Mouse (Mus musculus) embryo, embryonic 9.5 days (tissue): ENCODE measurements around the gene Glg1.
"Not testable (repeated sequence)": the region's sequence is repeated elsewhere in the genome, so short reads cannot be mapped to it uniquely, and the experiment has no call there.

Source experiments
- DNase-seq: peaks from one replicate; pipeline ENCODE4 v3.0.0-alpha.2; 2017; ENCODE audit errors: extremely low spot score

Gene Glg1

DNA sequence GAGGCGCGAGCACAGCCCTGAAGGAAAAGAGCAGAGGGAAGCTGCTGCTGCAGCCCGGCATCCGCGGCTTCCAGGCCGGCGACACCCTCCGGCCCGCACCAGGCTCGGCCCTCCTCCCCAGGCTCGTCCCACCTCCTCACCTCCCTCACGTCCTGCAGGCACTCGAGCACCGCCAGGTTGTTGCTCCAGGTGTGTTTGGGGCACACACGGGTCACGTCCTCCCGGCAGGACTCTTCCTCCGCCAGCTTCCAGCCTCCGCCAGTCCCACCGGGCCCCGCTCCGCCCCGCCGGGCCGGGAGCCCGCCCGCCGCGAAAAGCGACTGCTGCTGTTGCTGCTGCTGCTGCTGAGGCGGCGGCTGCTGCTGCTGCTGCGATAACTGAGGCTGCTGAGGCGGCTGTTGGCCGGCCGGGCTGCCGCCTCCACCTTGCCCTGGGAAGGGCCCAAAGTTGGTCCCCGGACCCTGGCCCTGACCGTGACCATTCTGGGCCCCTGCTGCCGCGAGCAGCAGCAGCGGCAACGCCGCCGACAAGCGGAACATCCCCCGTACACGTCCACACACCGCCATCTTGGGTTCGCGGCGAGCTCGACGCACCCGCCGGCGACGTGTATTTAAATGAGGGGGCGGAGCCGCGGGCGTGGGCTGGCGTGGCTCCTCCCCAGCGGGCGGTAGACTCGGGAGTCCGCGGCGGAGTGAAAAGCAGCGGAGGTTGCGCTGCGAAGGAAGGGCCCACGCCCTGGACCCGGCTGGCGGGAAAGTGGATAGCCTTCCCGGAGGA is at the start of gene Glg1:
Gene Glg1, minus strand, starts transcription at position 586 of the 777 bp plus-strand sequence.
- DNase-seq = peak; percentile 94

DNA sequence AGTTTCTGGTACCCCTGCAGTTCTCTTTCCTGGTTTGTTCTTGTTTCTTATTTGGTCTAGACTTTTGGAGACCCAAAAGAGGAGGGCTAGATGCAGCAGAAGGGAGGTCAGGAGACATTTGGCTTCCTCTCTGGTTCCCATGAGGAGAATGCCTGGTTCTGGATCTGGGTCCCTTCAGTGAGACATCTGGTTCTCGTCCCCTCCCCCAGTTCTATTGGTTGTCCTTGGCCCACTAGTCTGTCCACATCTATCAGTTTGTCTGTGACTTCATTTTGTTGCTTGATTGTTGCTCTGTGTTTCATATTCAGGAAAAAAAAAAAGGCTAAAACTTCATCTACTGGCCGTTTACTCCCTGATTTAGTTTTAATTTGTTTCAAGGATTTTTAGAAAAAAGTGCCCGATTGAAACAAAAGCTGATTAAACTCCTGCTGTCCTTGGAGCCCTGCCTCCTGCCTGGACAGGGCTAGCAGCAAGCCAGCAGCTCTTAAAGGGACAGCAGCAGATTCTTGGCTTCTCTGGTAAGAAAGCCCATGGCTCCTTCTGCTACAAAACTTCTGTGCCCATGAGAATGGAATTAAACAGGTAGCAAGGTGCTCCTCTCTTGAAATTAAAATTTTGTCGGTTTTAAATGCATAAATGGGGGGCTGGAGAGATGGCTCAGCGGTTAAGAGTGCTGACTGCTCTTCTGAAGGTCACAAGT is 46.2 kb upstream of the Glg1 start:
- no peak for DNase-seq

- no peak for DNase-seq
Measured at GRCm38 (mm10) chr8:111304359-111304758, 45.3 kb upstream of the Glg1 start.

DNA sequence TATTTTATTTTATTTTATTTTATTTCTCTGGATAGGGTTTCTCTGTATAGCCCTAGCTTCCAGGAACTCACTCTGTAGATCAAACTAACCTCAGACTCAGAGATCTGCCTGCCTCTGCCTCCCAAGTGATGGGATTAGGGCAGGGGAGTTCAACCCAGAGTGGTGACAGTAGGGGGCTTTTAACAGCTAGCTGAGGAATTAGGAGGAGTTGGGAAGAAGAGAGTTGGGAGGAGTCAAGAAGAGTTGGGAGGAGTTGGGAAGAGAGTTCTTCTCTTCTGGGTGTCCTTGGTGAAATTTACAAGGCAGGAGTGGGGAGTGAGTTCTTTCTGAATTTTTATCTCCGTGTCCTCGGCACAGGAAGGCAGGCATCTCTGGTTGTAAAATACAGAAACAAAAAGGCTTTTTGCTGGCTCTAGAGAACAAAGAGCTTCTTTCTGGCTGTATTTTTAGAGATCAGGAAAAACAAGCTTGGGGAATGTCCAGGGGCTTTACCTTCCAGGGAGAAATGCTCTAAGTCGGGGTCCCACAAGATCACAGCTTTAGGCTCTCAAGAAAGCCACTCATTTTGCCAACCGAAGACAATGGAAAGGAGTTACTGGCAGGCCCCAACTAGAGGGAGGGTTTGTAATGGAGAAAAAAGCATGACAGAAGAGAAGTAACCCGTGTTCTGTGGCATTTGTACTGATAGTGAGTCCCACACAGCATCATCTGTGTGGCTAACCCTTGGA is 44.2 kb upstream of the Glg1 start:
- not testable (repeated sequence) for DNase-seq

- no peak for DNase-seq
Measured at GRCm38 (mm10) chr8:111300597-111301546, 41.9 kb upstream of the Glg1 start.

DNA sequence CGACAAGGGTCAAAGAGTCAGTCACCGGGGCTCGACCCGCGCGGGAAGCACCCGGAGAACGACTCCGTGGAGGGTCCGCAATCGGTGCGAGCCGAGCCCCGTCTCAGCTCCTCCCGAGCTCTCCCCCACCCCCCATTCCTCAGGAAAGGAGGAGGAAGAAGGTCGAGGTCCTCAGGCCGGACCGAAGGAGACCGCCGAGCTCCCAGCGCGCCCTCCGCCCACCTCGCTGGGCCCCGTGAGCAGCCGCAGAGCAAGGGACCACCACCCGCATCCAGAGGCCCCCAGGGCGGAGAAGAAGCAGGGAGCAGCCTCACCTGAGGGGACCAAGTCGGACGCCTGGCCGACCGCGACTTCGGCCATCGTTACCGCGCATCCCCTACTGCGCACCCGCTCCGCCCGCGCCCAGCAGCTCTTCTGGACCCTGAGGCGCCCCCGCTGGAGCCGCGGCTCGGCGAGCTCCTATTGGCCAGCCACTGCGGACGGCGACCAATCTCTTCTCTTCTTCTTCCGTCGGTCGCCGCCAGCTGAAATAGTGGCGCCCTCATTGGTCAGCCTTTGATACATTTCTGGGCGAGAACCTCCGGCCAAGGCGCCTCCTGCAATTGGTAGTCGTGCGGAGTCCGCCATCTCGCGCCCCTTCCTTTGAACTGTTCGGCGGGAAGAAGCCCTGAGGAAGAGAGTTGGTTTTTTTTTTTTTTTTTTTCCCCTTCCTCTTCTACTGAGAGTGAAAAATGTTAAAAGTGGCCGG is 41.0 kb upstream of the Glg1 start, which contains the start of gene Rfwd3:
Gene Rfwd3, minus strand, starts transcription at position 402 of the 748 bp plus-strand sequence.
- peak; percentile 95 for DNase-seq

DNA sequence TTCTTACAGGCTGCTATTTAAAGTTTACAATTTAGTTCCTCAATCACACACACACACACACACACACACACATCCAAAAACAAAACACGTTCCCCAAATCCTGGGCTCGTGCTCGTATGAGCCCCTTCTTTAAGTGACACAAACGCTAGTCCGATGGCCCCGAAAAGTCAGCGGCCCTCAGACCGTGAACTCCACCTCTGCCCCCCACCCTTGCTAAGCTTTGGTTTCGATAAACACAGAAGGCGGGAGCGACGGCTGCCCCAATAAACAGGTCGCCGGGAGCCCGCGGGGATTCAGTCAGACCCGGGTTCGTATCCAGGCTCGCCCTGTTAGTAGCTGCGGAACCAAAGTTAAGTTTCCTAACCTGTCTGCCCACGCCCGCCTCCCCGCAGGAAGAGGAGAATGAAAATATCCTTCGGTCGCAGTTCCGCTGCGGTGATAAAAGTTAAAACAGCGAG is 40.4 kb upstream of the Glg1 start:
- peak; percentile 75 for DNase-seq

- DNase-seq = no peak
Measured at GRCm38 (mm10) chr8:111298011-111298410, 39.0 kb upstream of the Glg1 start.

GRCm38 (mm10) chr8:111291733-111292132 is 32.7 kb upstream of the Glg1 start:
- DNase-seq = no peak

GRCm38 (mm10) chr8:111290586-111290985 is 31.6 kb upstream of the Glg1 start:
- no peak for DNase-seq

- no peak for DNase-seq
Measured at GRCm38 (mm10) chr8:111285603-111286002, 26.6 kb upstream of the Glg1 start.

- DNase-seq = no peak
Measured at GRCm38 (mm10) chr8:111282093-111282492, 23.1 kb upstream of the Glg1 start.

GRCm38 (mm10) chr8:111268277-111268676 is 9.3 kb upstream of the Glg1 start:
- no peak for DNase-seq

GRCm38 (mm10) chr8:111266161-111266560 is 7.1 kb upstream of the Glg1 start:
- not testable (repeated sequence) for DNase-seq

DNA sequence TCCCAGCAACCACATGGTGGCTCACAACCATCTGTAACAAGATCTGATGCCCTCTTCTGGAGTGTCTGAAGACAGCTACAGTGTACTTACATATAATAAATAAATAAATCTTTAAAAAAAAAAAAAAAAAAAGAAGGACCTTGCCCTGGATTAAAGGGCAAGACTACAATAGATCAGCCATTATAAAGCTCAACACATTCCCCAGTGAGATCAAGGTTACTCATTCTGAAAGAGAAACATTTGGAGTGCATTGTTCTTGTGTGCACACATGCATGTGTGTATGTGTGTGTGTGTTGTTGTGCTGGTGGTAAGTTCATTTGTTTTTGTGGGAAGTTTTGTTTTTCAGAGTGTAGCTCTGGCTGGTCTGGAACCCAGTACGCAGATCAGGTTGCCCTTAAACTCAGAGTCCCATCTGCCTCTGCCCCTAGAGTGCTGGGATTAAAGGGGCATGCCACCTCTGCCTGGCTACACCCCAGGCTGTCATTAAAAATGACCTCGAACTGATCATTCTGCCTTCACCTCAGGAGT is 5.7 kb upstream of the Glg1 start:
- DNase-seq = no peak

DNA sequence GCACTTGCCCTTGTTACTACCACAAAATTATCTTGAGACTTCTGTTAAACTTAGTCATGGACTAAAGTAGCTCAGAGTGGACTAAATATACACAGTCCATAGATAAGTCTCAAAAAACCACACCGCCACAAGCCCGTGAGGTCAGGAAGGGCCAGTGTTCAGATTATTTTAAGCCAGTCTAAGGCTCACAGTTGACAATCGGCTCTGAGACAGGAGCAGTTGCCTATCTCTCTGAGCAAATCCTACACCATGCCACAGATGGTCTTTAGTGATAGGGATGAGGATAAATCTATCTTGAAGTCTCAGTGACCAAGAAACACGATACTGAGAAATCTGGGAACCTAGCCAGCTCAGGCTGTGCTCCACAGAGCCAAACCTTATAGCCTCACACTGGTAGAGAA is 3.0 kb upstream of the Glg1 start:
- DNase-seq = no peak

GRCm38 (mm10) chr8:111260251-111260650 is 1.2 kb upstream of the Glg1 start:
- no peak for DNase-seq

- DNase-seq = no peak
Measured at GRCm38 (mm10) chr8:111259408-111259741, 359 bp upstream of the Glg1 start.

DNA sequence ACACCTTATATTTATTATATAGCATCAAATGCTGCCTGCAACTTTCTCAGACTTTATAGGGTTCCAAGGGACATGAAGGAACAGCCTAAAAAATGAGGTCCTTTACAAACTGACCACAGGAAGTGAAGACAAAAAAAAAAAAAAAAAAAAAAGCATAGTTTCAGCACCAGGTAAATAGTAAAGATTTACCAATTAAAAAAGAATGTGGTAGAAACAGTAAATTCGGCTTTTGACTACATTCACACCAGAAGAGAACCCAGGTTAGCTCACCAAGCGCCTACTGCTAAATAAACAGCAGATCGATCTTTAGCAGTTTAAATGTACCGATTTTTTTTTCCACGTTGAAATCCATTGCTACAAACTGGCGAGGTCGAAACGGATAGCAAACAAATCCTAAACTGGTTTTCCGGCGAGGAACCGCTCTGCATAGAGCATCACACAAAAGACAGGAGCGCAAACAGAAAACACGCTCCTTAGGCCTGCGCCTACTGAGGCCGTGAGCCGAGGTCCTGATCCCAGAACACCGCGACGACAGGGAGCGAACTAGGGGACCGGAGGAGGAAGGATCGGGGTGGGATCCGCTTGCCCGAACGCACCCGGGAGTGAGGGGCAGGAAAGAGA is 896 bp downstream of the Glg1 start:
- no peak for DNase-seq
